Mouse (Mus musculus): Measurements from ENCODE around the gene Kmt2c. TPM values are rescaled to one million over a fixed set of nuclear protein-coding genes. Genes with fewer than 3 reads are reported as not detected.

Kmt2c gene
- total RNA-seq (2021) = 10 to 100 TPM; 69.3 to 70.1 TPM

DNA sequence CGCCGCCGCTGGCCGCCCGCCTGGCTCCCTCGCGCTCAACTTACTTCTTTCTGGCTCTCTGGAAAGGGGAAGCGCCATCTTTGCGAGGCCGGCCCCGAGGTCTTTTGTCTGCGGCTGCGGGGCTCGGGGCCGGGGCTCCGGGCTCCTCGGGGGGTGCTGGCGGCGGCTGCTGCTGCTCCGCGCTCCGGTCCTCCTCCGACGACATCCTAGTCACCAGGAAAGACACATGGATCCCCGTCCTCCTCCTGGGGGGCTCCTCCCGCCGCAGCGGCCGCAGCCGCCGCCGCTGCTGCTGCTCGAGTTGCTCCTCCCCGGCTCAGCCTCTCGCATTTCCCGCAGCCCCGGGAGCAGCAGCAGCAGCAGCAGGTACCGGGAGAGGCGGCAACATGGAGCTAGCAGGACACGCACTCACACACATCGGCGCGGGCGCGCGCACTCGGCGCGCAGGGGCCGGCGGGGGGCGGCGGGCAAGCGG lies at the start of gene Kmt2c:
Gene Kmt2c (minus strand): TSS at position 438 of the 475 bp plus-strand sequence.
- intact Hi-C loops (cut with DNase I) = loop anchor here (5.0 to 10.0 kb wide), 2 partner anchors 76 to 336 kb away; no protein-coding TSS in a partner anchor
- DNase-seq (ENCODE audit: extremely low spot score in 1 of 2, low spot score in 2 of 2) = peak; percentile 62 to 88

- intact Hi-C loops (cut with DNase I) = no loop called here
- no peak for DNase-seq (ENCODE audit: extremely low spot score in 1 of 2, low spot score in 2 of 2)
Observed at GRCm38 (mm10) chr5:25546912-25547311, 48.3 kb upstream of the Kmt2c start.

DNA sequence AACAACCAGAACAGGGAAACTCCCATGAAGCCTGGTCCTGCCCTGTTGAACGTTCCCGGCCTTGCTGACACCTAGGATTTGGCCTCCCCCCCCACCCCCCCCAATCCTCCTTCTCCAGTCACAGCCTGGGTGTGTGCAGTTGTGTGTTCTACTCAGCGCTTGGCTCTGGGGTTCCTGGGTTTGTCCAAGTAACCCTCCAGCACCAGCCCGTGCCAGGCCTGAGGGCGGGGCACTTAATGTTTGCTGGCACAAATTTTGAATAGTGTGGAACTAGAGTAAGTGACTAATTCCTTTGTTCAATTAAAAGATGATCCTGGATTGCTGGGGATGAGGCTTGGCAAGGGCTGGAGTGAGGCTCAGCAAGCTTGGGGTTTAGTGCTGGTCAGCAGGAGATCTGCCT lies 46.0 kb upstream of the Kmt2c start:
- DNase-seq (ENCODE audit: extremely low spot score in 1 of 2, low spot score in 2 of 2) = no peak
- intact Hi-C loops (cut with DNase I) = no loop called here

DNA sequence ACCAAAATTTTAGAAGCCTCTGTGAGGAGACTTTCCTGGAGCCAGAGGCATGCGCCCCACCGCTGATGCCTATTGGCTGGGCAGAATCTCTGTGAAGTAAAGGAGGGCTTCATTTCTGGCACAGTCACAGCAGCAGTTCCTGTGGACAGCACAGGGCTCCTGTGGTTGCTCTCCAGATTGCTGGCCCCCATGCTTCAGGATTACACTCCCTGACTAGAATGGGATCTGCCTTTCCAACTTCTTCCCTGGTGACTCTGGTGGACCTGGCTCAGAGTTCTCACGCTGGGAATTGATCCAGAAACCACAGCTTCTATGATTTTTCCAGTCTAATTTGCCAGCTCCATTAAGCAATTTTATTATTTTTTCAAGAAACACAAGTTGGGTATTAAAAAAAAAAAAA lies 45.5 kb upstream of the Kmt2c start:
- intact Hi-C loops (cut with DNase I) = no loop called here
- DNase-seq (ENCODE audit: extremely low spot score in 1 of 2, low spot score in 2 of 2) = no peak

DNA sequence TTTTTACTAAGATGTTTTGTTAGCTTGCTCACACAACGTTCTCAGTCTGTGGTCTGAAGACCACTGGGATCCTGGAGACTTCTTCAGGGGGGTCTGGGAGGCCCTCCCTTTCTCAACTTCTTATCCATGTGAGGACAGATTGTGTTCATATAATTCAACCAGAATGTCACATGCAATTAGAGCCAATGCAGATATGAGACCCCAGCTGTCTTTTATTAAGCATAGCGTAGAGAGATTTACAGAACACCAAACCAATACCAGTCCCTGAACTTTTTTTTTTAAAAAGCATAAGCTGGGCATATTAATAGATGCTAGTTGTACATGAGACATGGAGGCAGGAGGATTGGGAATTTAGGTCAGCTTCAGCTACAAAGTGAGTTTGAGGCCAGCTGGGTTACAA lies 43.1 kb upstream of the Kmt2c start:
- intact Hi-C loops (cut with DNase I) = no loop called here
- no peak for DNase-seq (ENCODE audit: extremely low spot score in 1 of 2, low spot score in 2 of 2)

- no peak for DNase-seq (ENCODE audit: extremely low spot score in 1 of 2, low spot score in 2 of 2)
- intact Hi-C loops (cut with DNase I) = no loop called here
Observed at GRCm38 (mm10) chr5:25540921-25541320, 42.3 kb upstream of the Kmt2c start.

GRCm38 (mm10) chr5:25540412-25540811 lies 41.8 kb upstream of the Kmt2c start:
- DNase-seq (ENCODE audit: extremely low spot score in 1 of 2, low spot score in 2 of 2) = no peak
- intact Hi-C loops (cut with DNase I) = no loop called here

DNA sequence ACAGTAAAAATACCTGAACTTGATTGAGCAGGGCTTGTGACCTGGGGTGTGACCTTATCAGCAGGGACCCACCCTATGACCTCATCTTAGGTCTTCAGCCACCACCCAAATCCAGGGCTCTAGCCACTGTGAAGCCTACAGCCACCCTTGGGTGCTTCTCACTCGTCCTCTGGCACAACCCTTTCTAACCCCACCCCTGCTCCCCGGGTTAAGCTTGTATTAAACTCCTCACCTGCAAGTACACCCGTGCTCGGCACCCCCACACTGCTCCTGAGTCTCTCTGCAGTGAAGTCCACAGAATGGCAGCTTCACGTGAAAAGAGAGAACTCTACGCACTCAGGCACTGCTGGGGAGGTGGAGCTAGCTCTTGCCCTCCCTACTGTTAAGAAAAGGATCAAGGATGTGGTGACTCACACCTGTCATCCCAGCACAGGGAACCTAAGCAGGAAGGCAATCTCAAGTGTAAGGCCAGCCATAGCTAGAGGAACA lies 38.4 kb upstream of the Kmt2c start:
- no peak for DNase-seq (ENCODE audit: extremely low spot score in 1 of 2, low spot score in 2 of 2)
- intact Hi-C loops (cut with DNase I) = no loop called here

DNA sequence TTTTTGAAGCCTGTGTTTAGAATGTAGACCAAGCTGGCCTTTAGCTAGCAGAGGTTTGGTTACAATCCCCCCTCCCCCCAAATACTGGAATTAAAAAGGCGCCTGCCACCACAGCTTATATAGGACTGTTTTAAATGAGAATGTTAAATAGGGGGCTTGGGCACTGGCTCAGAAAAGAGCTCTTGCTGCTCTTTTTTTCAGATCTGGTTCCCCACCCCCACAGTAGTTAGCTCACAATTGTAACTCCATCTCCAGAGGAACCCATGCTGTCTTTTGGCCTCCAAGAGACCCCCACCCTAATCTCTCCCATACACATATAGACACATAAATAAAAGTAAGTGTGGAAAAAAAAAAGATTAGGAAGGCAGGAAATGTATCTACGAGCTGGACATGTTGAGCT lies 37.9 kb upstream of the Kmt2c start:
- no peak for DNase-seq (ENCODE audit: extremely low spot score in 1 of 2, low spot score in 2 of 2)
- intact Hi-C loops (cut with DNase I) = no loop called here

GRCm38 (mm10) chr5:25535566-25535965 lies 37.0 kb upstream of the Kmt2c start:
- intact Hi-C loops (cut with DNase I) = no loop called here
- no peak for DNase-seq (ENCODE audit: extremely low spot score in 1 of 2, low spot score in 2 of 2)

GRCm38 (mm10) chr5:25533298-25533697 lies 34.7 kb upstream of the Kmt2c start:
- intact Hi-C loops (cut with DNase I) = loop anchor here (5.0 kb wide), 2 partner anchors 64 to 79 kb away; no protein-coding TSS in a partner anchor

GRCm38 (mm10) chr5:25532256-25533147 lies 33.9 kb upstream of the Kmt2c start:
- DNase-seq (ENCODE audit: extremely low spot score in 1 of 2, low spot score in 2 of 2) = peak in 1 of 2 experiments; percentile 26
- intact Hi-C loops (cut with DNase I) = loop anchor here (5.0 kb wide), 2 partner anchors 65 to 80 kb away; no protein-coding TSS in a partner anchor

More at GRCm38 (mm10) chr5:25533298-25533697, 34.7 kb upstream of the Kmt2c start:
- DNase-seq (ENCODE audit: extremely low spot score in 1 of 2, low spot score in 2 of 2) = no peak

GRCm38 (mm10) chr5:25530629-25531028 lies 32.0 kb upstream of the Kmt2c start:
- DNase-seq (ENCODE audit: extremely low spot score in 1 of 2, low spot score in 2 of 2) = no peak
- intact Hi-C loops (cut with DNase I) = loop anchor here (5.0 kb wide), 2 partner anchors 67 to 82 kb away; no protein-coding TSS in a partner anchor

DNA sequence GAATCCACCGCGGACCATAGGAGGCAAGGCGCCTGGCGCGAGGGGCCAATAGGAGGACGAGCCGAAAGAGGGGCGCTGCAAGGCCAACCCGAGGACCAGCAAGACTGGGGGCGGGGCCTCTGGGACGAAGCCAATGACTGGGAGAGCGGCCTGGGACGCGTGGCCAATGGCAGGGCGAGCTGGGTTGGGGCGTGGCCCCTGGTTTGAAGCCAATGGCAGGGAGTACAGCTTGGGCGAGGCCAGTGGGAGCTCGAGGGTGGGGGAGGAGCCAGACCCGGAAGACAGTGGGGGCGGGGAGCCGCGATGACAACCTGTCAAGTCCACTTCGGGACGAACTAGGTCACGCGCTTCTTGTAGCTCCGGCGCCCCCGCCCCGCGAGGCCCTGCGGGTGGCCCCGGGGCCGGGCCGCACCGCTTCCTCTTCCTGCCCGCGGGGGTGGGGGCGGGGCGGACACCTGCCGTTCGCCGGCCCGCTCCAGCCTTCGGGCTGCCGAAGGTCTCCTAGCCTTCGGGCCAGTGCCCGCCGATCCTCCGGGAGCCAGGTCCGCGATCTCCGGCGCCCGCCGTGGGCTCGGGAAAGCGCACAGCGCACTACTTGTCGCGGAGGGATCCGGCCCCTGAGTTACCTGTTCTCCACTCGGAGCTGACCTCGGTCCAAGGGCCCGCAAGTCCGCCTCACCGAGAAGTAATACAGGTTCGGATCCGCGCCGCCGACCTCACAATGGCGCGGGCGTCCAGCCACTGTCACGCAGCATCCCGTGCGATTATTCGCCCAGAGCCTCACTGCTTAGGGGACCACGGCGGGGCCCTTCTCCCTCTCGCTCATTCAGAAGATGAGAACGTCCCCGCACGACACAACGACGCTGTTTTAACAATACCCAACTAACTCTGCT lies 31.2 kb upstream of the Kmt2c start:
- intact Hi-C loops (cut with DNase I) = loop anchor here (1.0 to 10.0 kb wide), 4 partner anchors 29 to 175 kb away; partner anchors contain the start of gene Xrcc2
- peak; percentile 99 to 100 for DNase-seq (ENCODE audit: extremely low spot score in 1 of 2, low spot score in 2 of 2)

DNA sequence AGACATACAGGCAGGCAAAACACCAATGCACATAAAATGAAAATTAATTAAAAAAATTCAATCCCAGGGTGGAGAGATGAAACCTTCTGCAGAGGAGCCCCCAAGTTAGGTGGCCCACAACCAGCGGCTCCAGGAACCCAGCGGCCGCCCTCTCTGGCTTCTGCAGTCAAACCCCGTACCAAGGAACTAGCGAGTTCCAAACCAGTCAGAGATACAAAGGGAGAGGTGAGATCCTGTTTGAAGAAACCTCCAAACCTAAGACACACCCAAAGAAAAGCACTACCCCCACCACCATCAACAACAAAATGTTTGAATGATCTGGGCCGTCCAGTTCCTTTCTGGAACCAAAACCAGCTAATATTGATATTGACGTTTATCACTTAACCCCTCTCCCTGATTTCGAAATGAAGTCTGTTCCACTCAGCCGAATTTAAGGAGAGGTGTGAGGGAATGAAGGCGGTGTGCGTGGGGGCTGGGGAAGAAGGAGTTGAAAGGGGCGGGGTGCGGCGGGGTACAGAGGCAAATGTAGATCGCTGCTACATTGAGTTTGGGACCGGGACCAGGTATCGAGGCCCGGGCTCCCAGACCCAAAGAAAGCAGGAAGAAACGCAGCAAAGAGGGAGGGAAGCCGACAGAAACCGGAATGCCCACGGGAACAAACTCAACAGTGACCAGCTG lies 30.4 kb upstream of the Kmt2c start:
- intact Hi-C loops (cut with DNase I) = loop anchor here (1.0 to 10.0 kb wide), 2 partner anchors 29 to 176 kb away; partner anchors contain the start of gene Xrcc2

DNA sequence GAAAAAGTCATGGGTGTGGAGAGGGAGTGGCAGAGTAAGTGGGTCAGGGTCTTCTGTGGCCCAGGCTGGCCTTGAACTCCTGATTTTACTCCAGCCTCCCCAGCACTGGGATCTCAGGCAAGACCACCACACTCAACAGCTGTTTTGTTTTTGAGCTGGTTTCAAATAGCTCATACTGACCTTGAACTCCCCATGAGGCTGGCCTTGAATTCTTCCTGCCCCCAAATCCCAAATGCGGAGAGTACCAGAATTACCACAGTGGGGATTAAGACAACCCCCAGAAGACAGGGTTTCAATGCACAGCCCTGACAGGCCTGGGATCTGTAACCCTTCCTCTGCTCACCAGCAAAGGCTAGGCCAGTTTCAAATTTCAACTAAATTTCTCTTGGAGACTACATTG lies 29.4 kb upstream of the Kmt2c start:
- intact Hi-C loops (cut with DNase I) = loop anchor here (10.0 kb wide), 1 partner anchor 177 kb away; the partner anchor contains the start of gene Xrcc2
- DNase-seq (ENCODE audit: extremely low spot score in 1 of 2, low spot score in 2 of 2) = no peak

More for the DNA sequence above, 30.4 kb upstream of the Kmt2c start:
- peak in 1 of 2 experiments; percentile 24 for DNase-seq (ENCODE audit: extremely low spot score in 1 of 2, low spot score in 2 of 2)

DNA sequence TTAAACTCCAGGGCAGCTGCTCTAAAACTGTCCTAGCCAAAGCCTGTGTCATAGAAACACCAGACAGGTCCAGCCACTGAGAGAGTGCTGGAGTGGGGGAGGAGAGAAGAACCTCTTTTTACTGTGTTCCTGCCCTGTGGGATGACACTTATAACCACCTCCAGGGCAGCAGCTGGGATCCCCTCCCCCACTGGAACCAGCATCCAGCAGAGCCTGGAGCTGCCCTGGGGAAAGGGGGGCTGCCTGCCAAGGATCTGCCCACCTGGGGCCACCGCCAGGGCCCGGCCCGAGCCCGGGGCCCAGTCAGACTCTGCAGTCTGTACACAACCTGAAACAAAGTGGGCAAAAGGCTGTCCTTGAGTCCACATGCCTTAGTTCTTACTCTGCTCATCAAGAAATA lies 28.3 kb upstream of the Kmt2c start:
- DNase-seq (ENCODE audit: extremely low spot score in 1 of 2, low spot score in 2 of 2) = peak in 1 of 2 experiments; percentile 58
- intact Hi-C loops (cut with DNase I) = loop anchor here (10.0 kb wide), 1 partner anchor 178 kb away; the partner anchor contains the start of gene Xrcc2

- intact Hi-C loops (cut with DNase I) = loop anchor here (10.0 kb wide), 1 partner anchor 179 kb away; the partner anchor contains the start of gene Xrcc2
Observed at GRCm38 (mm10) chr5:25526116-25526515, 27.5 kb upstream of the Kmt2c start.

More at GRCm38 (mm10) chr5:25526116-25526515, 27.5 kb upstream of the Kmt2c start:
- peak in 1 of 2 experiments; percentile 47 for DNase-seq (ENCODE audit: extremely low spot score in 1 of 2, low spot score in 2 of 2)
